In genomic region chr5:73382737-73383646, GRCm38 (mm10) we compare ENCODE assay signal across 8 mouse cellular contexts. TPM values are rescaled to one million over a fixed set of nuclear protein-coding genes. Genes with fewer than 3 reads are reported as not detected.
A peak's percentile ranks its signal among the peaks of the same experiment; 100 is the strongest.
DNase-seq lines count a peak whose midpoint lies in the region; ATAC-seq and TF ChIP-seq lines count a peak whose summit lies in the region.

No protein-coding gene starts in this region.

- peak; percentile 69 for DNase-seq in urinary bladder, postnatal 25 days (ENCODE audit: low spot score)
- no peak for DNase-seq in urinary bladder, postnatal 4 days (ENCODE audit: low spot score in 2 of 2)
- DNase-seq in c-Kit-positive CD71-positive TER-119-positive erythroid progenitor cells, embryonic 14.5 days (ENCODE audit: low spot score), result peak; percentile 78
- peak; percentile 84 for DNase-seq in hindlimb bud, embryonic 11.5 days (ENCODE audit: extremely low spot score, low read depth, low spot score)
- peak; percentile 66 for DNase-seq in limb, embryonic 14.5 days (ENCODE audit: low spot score)
- peak; percentile 84 for DNase-seq in retina, embryonic 14.5 days (ENCODE audit: low spot score)

- no peak overlapping the region for H3K27ac ChIP-seq in forebrain, embryonic 15.5 days (replicated peaks)
- H3K27ac ChIP-seq in limb, embryonic 14.5 days (replicated peaks; ENCODE audit: low read depth, low read length), result no peak overlapping the region

- no peaks in the 10 kb centered on the region for H3K4me1 ChIP-seq in forebrain, embryonic 15.5 days
- H3K4me1 ChIP-seq in limb, embryonic 14.5 days (ENCODE audit: control insufficient read depth, insufficient read depth, low read length), result no peaks in the 10 kb centered on the region

- 28% methylated on average over 3 of the region's 3 CpGs for WGBS in forebrain, embryonic 15.5 days
- WGBS in limb, embryonic 14.5 days, result 33% methylated on average over 3 of the region's 3 CpGs

- no peak overlapping the region for H3K9ac ChIP-seq in forebrain, embryonic 15.5 days (replicated peaks)
- no peak overlapping the region for H3K9ac ChIP-seq in limb, embryonic 14.5 days (ENCODE audit: low read depth, low read length, severe bottlenecking)

- H3K27me3 ChIP-seq in forebrain, embryonic 15.5 days, result no peaks in the 10 kb centered on the region
- H3K27me3 ChIP-seq in limb, embryonic 14.5 days (ENCODE audit: control insufficient read depth, insufficient read depth, low read length), result no peaks in the 10 kb centered on the region

- no peak overlapping the region for H3K4me3 ChIP-seq in forebrain, embryonic 15.5 days
- no peak overlapping the region for H3K4me3 ChIP-seq in limb, embryonic 14.5 days (replicated peaks; ENCODE audit: low read length)

- no peak for TF ChIP-seq POLR2A in limb, embryonic 14.5 days (IDR thresholded peaks at IDR 0.05; ENCODE audit: borderline replicate concordance, extremely low read depth, insufficient read depth, insufficient read length)

- H3K36me3 ChIP-seq in forebrain, embryonic 15.5 days, result no peaks in the 10 kb centered on the region
- H3K36me3 ChIP-seq in limb, embryonic 14.5 days (ENCODE audit: control insufficient read depth, insufficient read depth, low read length), result no peaks in the 10 kb centered on the region

- H3K4me2 ChIP-seq in forebrain, embryonic 15.5 days (replicated peaks), result no peak overlapping the region
- H3K4me2 ChIP-seq in limb, embryonic 14.5 days (replicated peaks; ENCODE audit: low read depth, low read length, severe bottlenecking), result no peak overlapping the region

- no peaks in the 10 kb centered on the region for H3K9me3 ChIP-seq in forebrain, embryonic 15.5 days
- no peaks in the 10 kb centered on the region for H3K9me3 ChIP-seq in limb, embryonic 14.5 days (ENCODE audit: control insufficient read depth, low read length)

- ATAC-seq in forebrain, embryonic 15.5 days (replicated peaks), result 0 out of 2 replicates have a peak, but pooled peaks have one; percentile 44
- peak; percentile 29; the same call in 1 of the 2 replicates for ATAC-seq in limb, embryonic 14.5 days (ENCODE audit: low FRiP score, low read depth)
- ATAC-seq in erythroid progenitor cell, adult 5-6 weeks (replicated peaks; ENCODE audit: low FRiP score, poor library complexity, severe bottlenecking), result no peak

RNA-seq across cellular contexts. Expression of gene Cwh43, which starts 22.9 kb away (rescaled TPM):
- polyA plus RNA-seq in forebrain, embryonic 15.5 days (2015; fragmentation: Nextera tagmentation; extraction: Ambion mirVana), result 0.06 and 0.08 TPM in 2 replicates
- polyA plus RNA-seq in limb, embryonic 14.5 days (2012; rRNA removed), result 0.35 and 0.45 TPM in 2 replicates
- polyA plus RNA-seq in limb, embryonic 14.5 days (2014; fragmentation: Nextera tagmentation; extraction: Ambion mirVana), result 0.70 and 1.4 TPM in 2 replicates
- total RNA-seq in erythroid progenitor cell, adult 5-6 weeks (2015; ENCODE audit: low replicate concordance), result not detected in 2 replicates
- not detected in 2 replicates for total RNA-seq in erythroid progenitor cell, adult 5-6 weeks (2017; ENCODE audit: low replicate concordance)

RNA-seq across cellular contexts. Expression of gene Ociad2, which starts 42.2 kb away (rescaled TPM):
- 21.1 and 22.2 TPM in 2 replicates for polyA plus RNA-seq in forebrain, embryonic 15.5 days (2015; fragmentation: Nextera tagmentation; extraction: Ambion mirVana)
- polyA plus RNA-seq in limb, embryonic 14.5 days (2012; rRNA removed), result 2.4 and 3.1 TPM in 2 replicates
- polyA plus RNA-seq in limb, embryonic 14.5 days (2014; fragmentation: Nextera tagmentation; extraction: Ambion mirVana), result 12.8 and 13.1 TPM in 2 replicates
- total RNA-seq in erythroid progenitor cell, adult 5-6 weeks (2015; ENCODE audit: low replicate concordance), result not detected in 2 replicates
- total RNA-seq in erythroid progenitor cell, adult 5-6 weeks (2017; ENCODE audit: low replicate concordance), result 1.1 TPM in 1 of 2 replicates, not detected in the other

Comparison
In these comparisons a context has a peak if more than half of its experiments do, and no peak if none do; other contexts are left out.
1. DNase-seq: peak in urinary bladder, postnatal 25 days (single experiment), c-Kit-positive CD71-positive TER-119-positive erythroid progenitor cells, embryonic 14.5 days (single experiment), hindlimb bud, embryonic 11.5 days (single experiment), limb, embryonic 14.5 days (single experiment) and retina, embryonic 14.5 days (single experiment); none in urinary bladder, postnatal 4 days (0 of 2).